Mouse (Mus musculus): ENCODE measurements around the gene Csrp3. TPM values are rescaled to one million over a fixed set of nuclear protein-coding genes. Genes with fewer than 3 reads are reported as not detected.

Csrp3 gene
- polyA plus RNA-seq (2012; rRNA removed; ENCODE audit: low replicate concordance), result not detected in 2 replicates

DNA sequence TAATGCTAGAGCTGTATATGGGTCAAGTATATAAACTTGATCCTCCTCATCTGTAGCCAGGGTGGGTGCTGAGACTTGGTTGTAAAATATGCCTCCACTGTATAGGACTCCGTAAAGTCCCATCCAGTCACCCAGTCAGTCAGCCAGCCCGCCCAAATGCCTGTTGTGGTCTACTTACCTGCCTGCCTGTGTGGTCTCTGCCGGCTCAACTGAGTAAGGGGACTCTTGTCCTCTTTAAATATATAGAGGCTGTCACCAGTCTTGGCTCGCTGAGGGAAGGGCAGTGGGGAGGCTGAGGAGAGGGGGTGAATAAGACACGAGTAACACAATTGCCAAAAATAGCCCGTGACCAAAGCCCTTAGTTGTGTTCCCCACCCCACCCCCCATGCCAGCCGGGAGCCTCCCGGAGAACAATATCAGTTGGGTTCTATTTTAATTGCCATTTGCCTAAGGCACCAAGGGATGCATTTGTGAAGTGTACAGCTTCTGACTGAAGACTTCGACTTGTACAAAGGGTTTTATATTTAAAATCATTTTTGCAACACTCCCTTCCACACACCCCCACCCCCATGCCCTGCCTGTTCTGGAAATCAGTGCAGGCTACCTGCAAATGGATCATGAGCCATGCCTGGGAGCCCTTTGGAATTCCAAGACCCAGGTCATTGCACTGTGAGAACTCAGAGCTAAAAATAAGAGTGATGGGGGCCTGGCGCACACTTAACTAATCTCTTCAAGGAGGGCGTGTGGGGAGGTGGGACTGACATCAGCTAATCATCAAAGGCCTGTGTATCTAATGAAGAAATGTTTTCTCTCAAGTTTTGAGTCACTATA, at the start of gene Csrp3:
Csrp3 (minus strand) TSS at position 214 of the 831 bp plus-strand sequence.

GRCm38 (mm10) chr7:48881486-48881885, 33.7 kb upstream of the Csrp3 start, which contains the start of gene E2f8:
Gene E2f8, minus strand, starts transcription at chr7:48881596.

GRCm38 (mm10) chr7:48788851-48789572, 58.8 kb downstream of the Csrp3 start, which contains the start of gene Zdhhc13:
Gene Zdhhc13, plus strand, starts transcription at chr7:48789003.

Other genes with a start within 250 kb of the Csrp3 start
- not detected in 2 replicates for gene Mrgprb3, start 204.2 kb downstream of the Csrp3 start, polyA plus RNA-seq (2012; rRNA removed; ENCODE audit: low replicate concordance)
- gene Zdhhc13, start 59.0 kb downstream of the Csrp3 start, polyA plus RNA-seq (2012; rRNA removed; ENCODE audit: low replicate concordance), result 2.3 and 5.3 TPM in 2 replicates
- 2.5 and 6.0 TPM in 2 replicates for gene E2f8, start 33.6 kb upstream of the Csrp3 start, polyA plus RNA-seq (2012; rRNA removed; ENCODE audit: low replicate concordance)
- 4.3 and 5.8 TPM in 2 replicates for gene Nav2, start 60.7 kb upstream of the Csrp3 start, polyA plus RNA-seq (2012; rRNA removed; ENCODE audit: low replicate concordance)